ENCODE assay signal across 8 mouse cellular contexts in genomic region chr5:113906958-113907735, GRCm38 (mm10). TPM values are rescaled to one million over a fixed set of nuclear protein-coding genes. Genes with fewer than 3 reads are reported as not detected.
DNase-seq lines count a peak whose midpoint lies in the region; ATAC-seq and TF ChIP-seq lines count a peak whose summit lies in the region.

No protein-coding gene starts in this region.

- H3K27ac ChIP-seq in kidney, adult 2 months (ENCODE audit: insufficient read depth, low read depth, low read length), result peak overlapping the region; percentile 34
- peak overlapping the region; percentile 92 for H3K27ac ChIP-seq in heart, adult 2 months
- peak overlapping the region; percentile 97 for H3K27ac ChIP-seq in stomach, embryonic 16.5 days (ENCODE audit: low read length)

- no peaks in the 10 kb centered on the region for H3K27me3 ChIP-seq in kidney, adult 2 months (replicated peaks; ENCODE audit: control insufficient read depth, insufficient read depth, low read length)
- H3K27me3 ChIP-seq in heart, adult 2 months (ENCODE audit: control insufficient read depth, insufficient read depth, low read length), result no peaks in the 10 kb centered on the region
- no peaks in the 10 kb centered on the region for H3K27me3 ChIP-seq in megakaryocyte, embryonic 14.5 days (replicated peaks)
- no peaks in the 10 kb centered on the region for H3K27me3 ChIP-seq in stomach, embryonic 16.5 days (ENCODE audit: control insufficient read depth, insufficient read depth, low read length)

- H3K4me3 ChIP-seq in kidney, adult 2 months (ENCODE audit: insufficient read depth, low read depth, low read length), result peak overlapping the region; percentile 71
- peak overlapping the region; percentile 87 for H3K4me3 ChIP-seq in heart, adult 2 months
- H3K4me3 ChIP-seq in megakaryocyte, embryonic 14.5 days (replicated peaks), result peak overlapping the region; percentile 95
- H3K4me3 ChIP-seq in stomach, embryonic 16.5 days (replicated peaks; ENCODE audit: low read length), result peak overlapping the region; percentile 95

- peak overlapping the region; percentile 90 for H3K9ac ChIP-seq in heart, adult 2 months (ENCODE audit: low read depth, low read length)
- H3K9ac ChIP-seq in stomach, embryonic 16.5 days (ENCODE audit: low read length), result peak overlapping the region; percentile 96

- peaks cover 6% of the 10 kb centered on the region for H3K9me3 ChIP-seq in megakaryocyte, embryonic 14.5 days
- H3K9me3 ChIP-seq in stomach, embryonic 16.5 days (replicated peaks; ENCODE audit: control insufficient read depth, low read length), result no peaks in the 10 kb centered on the region

- TF ChIP-seq POLR2A in kidney, adult 2 months (IDR thresholded peaks at IDR 0.05; ENCODE audit: low read depth, low read length), result no peak
- TF ChIP-seq POLR2A in heart, adult 2 months (IDR thresholded peaks at IDR 0.05; ENCODE audit: insufficient read depth, low read depth, low read length), result no peak

- H3K79me2 ChIP-seq in heart, adult 2 months (replicated peaks; ENCODE audit: control insufficient read depth, insufficient read depth, low read length), result peaks cover 8% of the 10 kb centered on the region

- no peak for ATAC-seq in stomach, embryonic 16.5 days (ENCODE audit: insufficient read depth, low FRiP score)
- no peak for ATAC-seq in frontal cortex, adult (ENCODE audit: low TSS enrichment)

- TF ChIP-seq EP300 in heart, adult 2 months (IDR thresholded peaks at IDR 0.05; ENCODE audit: insufficient read depth, low read depth, low read length), result no peak

- intact Hi-C loops in heart, adult 2 months (cut with DNase I), result loop anchor here (1.0 kb wide), 1 partner anchor 34 kb away; no protein-coding TSS in a partner anchor

- WGBS in kidney, adult 2 months, result 24% methylated on average over 17 of the region's 17 CpGs
- WGBS in heart, adult 2 months, result 11% methylated on average over 17 of the region's 17 CpGs
- WGBS in stomach, embryonic 16.5 days, result 6% methylated on average over 17 of the region's 17 CpGs

- peak; percentile 49 for DNase-seq in kidney, adult 2 months
- no peak for DNase-seq in kidney, adult 18-20 months
- DNase-seq in adrenal gland, postnatal 25 days, result peak; percentile 61
- DNase-seq in heart, adult 2 months, result peak; percentile 65 to 68
- peak; percentile 46 to 65 for DNase-seq in kidney, postnatal 25 days

- TF ChIP-seq CTCF in kidney, adult 2 months (conservative IDR thresholded peaks at IDR 0.05; ENCODE audit: insufficient read depth, insufficient read length, low read depth, low read length), result no peak
- no peak for TF ChIP-seq CTCF in heart, adult 2 months (IDR thresholded peaks at IDR 0.05)

- peak overlapping the region; percentile 70 for H3K4me2 ChIP-seq in stomach, embryonic 16.5 days (ENCODE audit: low read depth, low read length)

- no peaks in the 10 kb centered on the region for H3K36me3 ChIP-seq in kidney, adult 2 months (ENCODE audit: control insufficient read depth, insufficient read depth, low read length)
- H3K36me3 ChIP-seq in heart, adult 2 months (ENCODE audit: control insufficient read depth, insufficient read depth, low read length), result no peaks in the 10 kb centered on the region
- peaks cover 23% of the 10 kb centered on the region for H3K36me3 ChIP-seq in megakaryocyte, embryonic 14.5 days (replicated peaks; ENCODE audit: low read length)
- H3K36me3 ChIP-seq in stomach, embryonic 16.5 days (ENCODE audit: control insufficient read depth, insufficient read depth, low read length), result no peaks in the 10 kb centered on the region

- H3K4me1 ChIP-seq in kidney, adult 2 months (ENCODE audit: control insufficient read depth, insufficient read depth, low read length), result peaks cover 23% of the 10 kb centered on the region
- H3K4me1 ChIP-seq in heart, adult 2 months (ENCODE audit: control insufficient read depth, insufficient read depth, low read length), result peaks cover 16% of the 10 kb centered on the region
- H3K4me1 ChIP-seq in megakaryocyte, embryonic 14.5 days, result peaks cover 82% of the 10 kb centered on the region
- peaks cover 53% of the 10 kb centered on the region for H3K4me1 ChIP-seq in stomach, embryonic 16.5 days (ENCODE audit: control insufficient read depth, insufficient read depth, low read length)

RNA-seq across cellular contexts. Expression of gene Coro1c, which starts 1.4 kb away (rescaled TPM):
- 43.1 and 43.5 TPM in 2 replicates for polyA plus RNA-seq in kidney, adult 2 months (2012; rRNA removed)
- total RNA-seq in adrenal gland, postnatal 25 days (2021), result 43.3 and 52.6 TPM in 2 replicates
- total RNA-seq in heart, adult 2 months (2021), result 10 to 100 TPM; 24.6 to 30.1 TPM
- 24.1 and 27.9 TPM in 2 replicates for polyA plus RNA-seq in heart, adult 2 months (2012; rRNA removed)
- polyA plus RNA-seq in megakaryocyte, embryonic 14.5 days (2012; ENCODE audit: insufficient read depth, low replicate concordance), result 132 and 208 TPM in 2 replicates
- 145 and 159 TPM in 2 replicates for polyA plus RNA-seq in stomach, embryonic 16.5 days (2015; fragmentation: Nextera tagmentation; extraction: Ambion mirVana)

Comparison
In these comparisons a context has a peak if more than half of its experiments do, and no peak if none do; other contexts are left out.
1. H3K27ac ChIP-seq: peak in every context shown above with its lines; median percentile 97 in stomach, embryonic 16.5 days; 92 in heart, adult 2 months; 34 in kidney, adult 2 months.